In the genomic region with DNA sequence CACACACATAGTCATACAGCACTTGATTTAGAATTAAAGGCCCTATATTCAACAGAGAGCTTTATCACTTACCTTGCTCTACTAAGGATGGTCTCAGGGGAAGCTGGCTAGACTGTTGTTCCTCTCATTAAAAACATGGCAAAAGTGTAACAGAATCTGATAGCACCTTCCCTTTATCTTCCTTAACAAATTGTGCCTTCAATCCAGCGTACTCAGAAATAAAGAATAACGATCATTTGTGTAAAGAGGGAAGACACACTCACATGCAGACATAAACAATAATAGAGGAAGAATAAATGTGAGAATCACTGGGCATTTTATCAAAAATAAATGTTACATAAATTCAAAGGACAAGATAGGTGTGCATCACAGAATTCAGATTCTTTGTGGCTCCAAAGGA, we compare ENCODE assay signal across 8 mouse cellular contexts. TPM values are rescaled to one million over a fixed set of nuclear protein-coding genes. Genes with fewer than 3 reads are reported as not detected.
DNase-seq lines count a peak whose midpoint lies in the region; ATAC-seq and TF ChIP-seq lines count a peak whose summit lies in the region.

Plxna2 (plus strand) TSS at position 301 of the 400 bp plus-strand sequence.

- no peak for DNase-seq in cerebellum, adult 2 months
- DNase-seq in cerebellum, postnatal 36 days, result no peak
- DNase-seq in left cerebral cortex, postnatal 25 days (ENCODE audit: low spot score in 2 of 2), result no peak
- no peak for DNase-seq in embryo, embryonic 10.5 days (ENCODE audit: low spot score)

- no peaks in the 10 kb centered on the region for H3K27me3 ChIP-seq in cerebellum, adult 2 months (ENCODE audit: control insufficient read depth, insufficient read depth, low read length)
- peaks cover 36% of the 10 kb centered on the region for H3K27me3 ChIP-seq in E14TG2a.4 (ENCODE audit: insufficient read depth, low read length)
- no peaks in the 10 kb centered on the region for H3K27me3 ChIP-seq in heart, embryonic 13.5 days (replicated peaks)

- peaks cover 11% of the 10 kb centered on the region for H3K4me1 ChIP-seq in cerebellum, adult 2 months (ENCODE audit: control insufficient read depth, insufficient read depth, low read length)
- H3K4me1 ChIP-seq in E14TG2a.4 (replicated peaks; ENCODE audit: low read depth, low read length), result peaks cover 38% of the 10 kb centered on the region
- H3K4me1 ChIP-seq in heart, embryonic 13.5 days, result peaks cover 49% of the 10 kb centered on the region
- peaks cover 13% of the 10 kb centered on the region for H3K4me1 ChIP-seq in olfactory bulb, adult 2 months (ENCODE audit: control insufficient read depth, insufficient read depth, low read length)

- H3K4me2 ChIP-seq in heart, embryonic 13.5 days, result peak within 1 kb of the TSS; percentile 94

- H3K27ac ChIP-seq in cerebellum, adult 2 months (ENCODE audit: insufficient read depth, low read length), result no peak within 1 kb of the TSS
- H3K27ac ChIP-seq in heart, embryonic 13.5 days (replicated peaks), result peak within 1 kb of the TSS; percentile 90; the same call in 1 of the 2 replicates
- H3K27ac ChIP-seq in olfactory bulb, adult 2 months (ENCODE audit: insufficient read depth, low read depth, low read length), result no peak within 1 kb of the TSS

- intact Hi-C loops in left cerebral cortex, postnatal 25 days (cut with DNase I), result loop anchor here (5.0 to 10.0 kb wide), 4 partner anchors 283 to 1231 kb away; no protein-coding TSS in a partner anchor

- peak within 1 kb of the TSS; percentile 84 for H3K4me3 ChIP-seq in cerebellum, adult 2 months (replicated peaks; ENCODE audit: insufficient read depth, low read depth, low read length)
- H3K4me3 ChIP-seq in E14TG2a.4 (replicated peaks; ENCODE audit: low read length), result peak within 1 kb of the TSS; percentile 87
- H3K4me3 ChIP-seq in heart, embryonic 13.5 days, result peak within 1 kb of the TSS; percentile 94
- peak within 1 kb of the TSS; percentile 30; the same call in 1 of the 2 replicates for H3K4me3 ChIP-seq in olfactory bulb, adult 2 months (ENCODE audit: insufficient read depth, low read depth, low read length)

- no peak for TF ChIP-seq CTCF in cerebellum, adult 2 months (IDR thresholded peaks at IDR 0.05; ENCODE audit: borderline replicate concordance, insufficient read depth, low read depth, low read length)
- TF ChIP-seq CTCF in E14TG2a.4 (conservative IDR thresholded peaks at IDR 0.05; ENCODE audit: low read length), result no peak
- no peak for TF ChIP-seq CTCF in olfactory bulb, adult 2 months (IDR thresholded peaks at IDR 0.05; ENCODE audit: insufficient read depth, low read depth, low read length)

- H3K36me3 ChIP-seq in E14TG2a.4 (ENCODE audit: insufficient read depth, low read length), result no peaks in the 10 kb centered on the region
- H3K36me3 ChIP-seq in heart, embryonic 13.5 days, result no peaks in the 10 kb centered on the region

- WGBS in cerebellum, adult 2 months, result over 99% methylated on average over 2 of the region's 2 CpGs
- 88% methylated on average over 2 of the region's 2 CpGs for WGBS in heart, embryonic 13.5 days
- WGBS in olfactory bulb, adult 2 months, result 97% methylated on average over 2 of the region's 2 CpGs

- no peaks in the 10 kb centered on the region for H3K9me3 ChIP-seq in E14TG2a.4 (ENCODE audit: low read length)
- no peaks in the 10 kb centered on the region for H3K9me3 ChIP-seq in heart, embryonic 13.5 days

- no peak for TF ChIP-seq POLR2A in cerebellum, adult 2 months (IDR thresholded peaks at IDR 0.05; ENCODE audit: borderline replicate concordance, insufficient read depth, low read length)
- TF ChIP-seq POLR2A in olfactory bulb, adult 2 months (IDR thresholded peaks at IDR 0.05; ENCODE audit: insufficient read depth, low read depth, low read length), result no peak

- no peak for ATAC-seq in heart, embryonic 13.5 days (ENCODE audit: extremely low read depth, insufficient number of reproducible peaks, low FRiP score, low TSS enrichment)
- ATAC-seq in cerebellum, adult (ENCODE audit: insufficient number of reproducible peaks, low FRiP score, low TSS enrichment), result no peak

- peak within 1 kb of the TSS; percentile 96 for H3K9ac ChIP-seq in heart, embryonic 13.5 days

RNA-seq across cellular contexts. Expression of gene Plxna2, which starts in this region (rescaled TPM):
- 18.0 and 20.7 TPM in 2 replicates for polyA plus RNA-seq in cerebellum, adult 2 months (2012; rRNA removed)
- polyA plus RNA-seq in heart, embryonic 13.5 days (2015; fragmentation: Nextera tagmentation; extraction: Ambion mirVana), result 6.0 and 6.3 TPM in 2 replicates
- total RNA-seq in left cerebral cortex, postnatal 25 days (2021), result 100 to 1,000 TPM in 1 of 2 experiments, 10 to 100 TPM in 1; 88.4 to 102 TPM
- not detected in 2 replicates for polyA plus RNA-seq in olfactory bulb, adult 2 months (2012; ENCODE audit: insufficient read depth, insufficient read length, low replicate concordance, missing spikeins)

Comparison
In these comparisons a context has a peak if more than half of its experiments do, and no peak if none do; other contexts are left out.
1. H3K4me3 ChIP-seq: peak in every context shown above with its lines; median percentile 94 in heart, embryonic 13.5 days; 87 in E14TG2a.4; 84 in cerebellum, adult 2 months; 30 in olfactory bulb, adult 2 months.